Mouse (Mus musculus) brain, adult 2 months (tissue): ENCODE measurements around the gene Npas3.

Source experiments
- DNase-seq: peaks from one replicate; pipeline ENCODE4 v3.0.0; 2011; ENCODE audit warnings: low read depth, low spot score

Gene Npas3

GRCm38 (mm10) chr12:53587691-53588504 is 339.4 kb downstream of the Npas3 start:
- DNase-seq, result peak; percentile 63

GRCm38 (mm10) chr12:53589446-53589961 is 341.0 kb downstream of the Npas3 start:
- DNase-seq, result peak; percentile 24

- peak; percentile 16 for DNase-seq
Observed at GRCm38 (mm10) chr12:53605661-53606060, 357.2 kb downstream of the Npas3 start.

- peak; percentile 27 for DNase-seq
Observed at GRCm38 (mm10) chr12:53612120-53612519, 363.6 kb downstream of the Npas3 start.

- no peak for DNase-seq
Observed at GRCm38 (mm10) chr12:53621271-53621670, 372.8 kb downstream of the Npas3 start.

GRCm38 (mm10) chr12:53623793-53624192 is 375.3 kb downstream of the Npas3 start:
- DNase-seq, result peak; percentile 12

- no peak for DNase-seq
Observed at GRCm38 (mm10) chr12:53624379-53625021, 376.0 kb downstream of the Npas3 start.

GRCm38 (mm10) chr12:53629483-53630120 is 381.1 kb downstream of the Npas3 start:
- no peak for DNase-seq

- no peak for DNase-seq
Observed at GRCm38 (mm10) chr12:53630607-53631006, 382.1 kb downstream of the Npas3 start.

- no peak for DNase-seq
Observed at GRCm38 (mm10) chr12:53631315-53632106, 383.0 kb downstream of the Npas3 start.

- no peak for DNase-seq
Observed at GRCm38 (mm10) chr12:53638571-53638970, 390.1 kb downstream of the Npas3 start.

GRCm38 (mm10) chr12:53647282-53647681 is 398.8 kb downstream of the Npas3 start:
- no peak for DNase-seq

- no peak for DNase-seq
Observed at GRCm38 (mm10) chr12:53656301-53656700, 407.8 kb downstream of the Npas3 start.

GRCm38 (mm10) chr12:53664084-53664483 is 415.6 kb downstream of the Npas3 start:
- no peak for DNase-seq

- DNase-seq, result no peak
Observed at GRCm38 (mm10) chr12:53671846-53672245, 423.4 kb downstream of the Npas3 start.

GRCm38 (mm10) chr12:53677091-53677630 is 428.7 kb downstream of the Npas3 start:
- DNase-seq, result no peak

GRCm38 (mm10) chr12:53678166-53678565 is 429.7 kb downstream of the Npas3 start:
- no peak for DNase-seq

- DNase-seq, result no peak
Observed at GRCm38 (mm10) chr12:53679161-53679560, 430.7 kb downstream of the Npas3 start.

GRCm38 (mm10) chr12:53680501-53680900 is 432.0 kb downstream of the Npas3 start:
- no peak for DNase-seq

- DNase-seq, result peak; percentile 36
Observed at GRCm38 (mm10) chr12:53682036-53682435, 433.6 kb downstream of the Npas3 start.

GRCm38 (mm10) chr12:53692471-53692870 is 444.0 kb downstream of the Npas3 start:
- no peak for DNase-seq
